Mouse (Mus musculus): ENCODE measurements around the gene Chchd6.

Gene Chchd6

GRCm38 (mm10) chr6:89595018-89595776 lies at the start of gene Chchd6:
Gene Chchd6, minus strand, starts transcription at chr6:89595652.
- DNase-seq (ENCODE audit: extremely low spot score, low read depth, low spot score) = no peak

GRCm38 (mm10) chr6:89644271-89645075 lies 49.0 kb upstream of the Chchd6 start:
- peak; percentile 68 for DNase-seq (ENCODE audit: extremely low spot score, low read depth, low spot score)

GRCm38 (mm10) chr6:89643798-89644270 lies 48.4 kb upstream of the Chchd6 start, which contains the start of gene Txnrd3:
Gene Txnrd3, plus strand, starts transcription at chr6:89643988.
- DNase-seq (ENCODE audit: extremely low spot score, low read depth, low spot score) = peak; percentile 41

- DNase-seq (ENCODE audit: extremely low spot score, low read depth, low spot score) = no peak
Observed at GRCm38 (mm10) chr6:89639025-89639424, 43.6 kb upstream of the Chchd6 start.

- DNase-seq (ENCODE audit: extremely low spot score, low read depth, low spot score) = no peak
Observed at GRCm38 (mm10) chr6:89637977-89638376, 42.5 kb upstream of the Chchd6 start.

GRCm38 (mm10) chr6:89634400-89634799 lies 38.9 kb upstream of the Chchd6 start:
- no peak for DNase-seq (ENCODE audit: extremely low spot score, low read depth, low spot score)

GRCm38 (mm10) chr6:89633115-89633514 lies 37.7 kb upstream of the Chchd6 start:
- no peak for DNase-seq (ENCODE audit: extremely low spot score, low read depth, low spot score)

- no peak for DNase-seq (ENCODE audit: extremely low spot score, low read depth, low spot score)
Observed at GRCm38 (mm10) chr6:89631809-89632562, 36.5 kb upstream of the Chchd6 start.

GRCm38 (mm10) chr6:89628045-89628785 lies 32.8 kb upstream of the Chchd6 start:
- no peak for DNase-seq (ENCODE audit: extremely low spot score, low read depth, low spot score)

- DNase-seq (ENCODE audit: extremely low spot score, low read depth, low spot score) = no peak
Observed at GRCm38 (mm10) chr6:89622647-89623046, 27.2 kb upstream of the Chchd6 start.

GRCm38 (mm10) chr6:89615373-89615755 lies 19.9 kb upstream of the Chchd6 start:
- DNase-seq (ENCODE audit: extremely low spot score, low read depth, low spot score) = no peak

DNA sequence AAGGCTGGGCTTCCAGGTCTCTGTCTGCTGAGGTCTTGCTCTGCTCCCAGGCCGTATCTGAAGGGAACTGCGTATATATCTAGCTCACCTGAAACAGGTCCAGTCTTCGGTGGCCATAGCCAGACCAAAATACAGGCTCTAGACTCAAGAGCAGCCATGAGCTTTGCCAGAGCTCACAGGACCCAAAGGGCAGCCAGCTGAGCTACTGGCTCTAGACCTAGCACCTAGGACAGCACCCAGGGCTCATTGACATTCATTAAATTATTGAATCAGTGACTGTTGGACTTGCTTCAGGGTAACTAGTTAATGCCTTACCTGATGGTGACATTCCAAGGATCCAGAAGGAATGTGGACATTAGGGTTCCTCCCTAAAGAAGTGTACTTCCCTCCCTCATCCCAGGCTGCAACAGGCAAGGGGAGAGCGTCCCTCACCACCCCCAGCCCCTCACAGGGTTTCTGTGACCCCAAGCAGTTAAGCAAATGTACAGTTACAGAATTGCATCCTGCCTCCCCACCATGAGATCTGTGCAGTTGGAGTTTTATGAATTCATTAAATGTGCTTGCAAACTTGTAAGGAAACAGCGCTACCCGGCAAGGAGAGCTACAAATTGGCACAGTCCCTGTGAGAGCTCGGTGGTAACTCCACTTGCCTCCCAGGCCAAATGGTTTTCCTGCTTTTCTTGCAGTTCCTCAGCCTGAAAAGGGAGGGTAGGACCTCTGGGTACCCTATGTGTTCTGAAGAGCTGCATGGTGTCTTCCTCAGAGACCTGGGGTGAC lies 19.3 kb upstream of the Chchd6 start:
- no peak for DNase-seq (ENCODE audit: extremely low spot score, low read depth, low spot score)

DNA sequence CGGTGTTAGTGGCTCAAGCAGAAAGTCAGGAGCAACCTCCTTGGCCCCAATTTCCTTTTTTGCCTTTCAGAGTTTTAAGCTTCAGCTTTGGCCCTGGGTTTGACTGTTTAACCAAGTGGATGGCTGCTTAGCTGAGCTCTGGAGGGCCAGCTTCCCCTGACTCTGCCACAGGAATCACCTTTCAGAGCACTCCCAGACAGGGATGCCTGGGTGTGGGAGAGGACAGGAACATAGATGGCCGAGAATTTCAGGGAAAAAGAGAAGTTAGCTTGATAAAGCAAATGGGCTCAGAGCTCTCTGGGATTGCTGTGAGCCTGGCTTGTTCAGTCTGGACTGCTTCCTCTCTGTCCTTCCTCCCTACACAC lies 18.6 kb upstream of the Chchd6 start:
- no peak for DNase-seq (ENCODE audit: extremely low spot score, low read depth, low spot score)

GRCm38 (mm10) chr6:89613336-89614106 lies 18.1 kb upstream of the Chchd6 start:
- DNase-seq (ENCODE audit: extremely low spot score, low read depth, low spot score) = no peak

DNA sequence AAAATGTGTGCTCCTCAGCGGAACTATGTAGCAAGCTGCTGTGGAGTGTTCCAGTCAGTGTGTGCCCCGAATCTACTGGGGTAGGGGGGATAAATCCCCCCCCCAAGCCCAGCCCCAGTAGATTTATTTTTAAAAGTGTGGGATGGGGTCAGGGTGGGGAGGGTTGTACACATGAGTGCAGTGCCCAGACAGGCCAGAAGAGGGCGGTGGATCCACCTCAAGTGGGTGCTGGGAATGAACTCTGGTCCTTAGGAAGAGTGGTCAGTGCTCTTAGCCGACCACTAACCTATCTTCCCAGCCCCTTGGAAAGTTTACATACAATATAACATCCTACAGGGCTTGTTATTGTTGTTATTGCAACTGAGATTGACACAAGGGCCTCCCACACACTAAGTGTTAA lies 12.5 kb upstream of the Chchd6 start:
- no peak for DNase-seq (ENCODE audit: extremely low spot score, low read depth, low spot score)

DNA sequence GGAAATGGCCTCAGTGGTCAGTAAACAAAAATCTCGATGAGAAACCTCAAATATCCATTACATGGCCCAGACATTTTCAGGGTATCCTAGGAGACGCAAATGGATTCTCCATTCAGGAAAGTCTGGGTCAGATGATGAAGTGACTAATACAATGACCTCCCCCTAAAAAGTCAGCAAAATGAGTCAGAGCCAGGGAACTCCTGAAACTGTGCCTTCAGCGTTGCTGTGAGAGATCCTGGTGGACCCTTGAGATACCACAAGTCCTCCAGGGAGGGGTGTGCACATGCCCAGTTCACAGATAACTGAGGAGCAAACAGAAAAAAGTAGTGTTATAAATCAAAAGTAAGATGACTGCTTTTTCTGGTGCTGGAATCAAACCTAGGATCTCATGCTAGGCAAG lies 10.6 kb upstream of the Chchd6 start:
- DNase-seq (ENCODE audit: extremely low spot score, low read depth, low spot score) = no peak

DNA sequence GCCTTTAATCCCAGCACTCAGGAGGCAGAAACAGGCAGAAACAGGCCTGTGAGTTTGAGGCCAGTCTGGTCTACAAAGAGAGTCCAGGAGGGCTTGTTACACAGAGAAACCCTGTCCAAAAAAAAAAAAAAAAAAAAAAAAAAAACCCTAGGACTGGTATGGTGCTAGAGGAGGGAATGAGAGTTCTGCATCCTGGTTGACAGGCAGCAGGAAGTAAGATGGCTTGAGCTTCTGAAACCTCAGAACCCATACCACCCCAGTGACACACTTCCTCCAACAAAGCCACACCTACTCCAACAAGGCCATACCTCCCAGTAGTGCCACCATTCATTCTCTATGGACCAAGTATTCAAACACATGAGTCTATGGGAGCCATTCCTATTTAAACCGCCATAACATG lies 1.1 kb upstream of the Chchd6 start:
- no peak for DNase-seq (ENCODE audit: extremely low spot score, low read depth, low spot score)

GRCm38 (mm10) chr6:89595777-89596146 lies 310 bp upstream of the Chchd6 start:
- DNase-seq (ENCODE audit: extremely low spot score, low read depth, low spot score) = no peak

GRCm38 (mm10) chr6:89592016-89592415 lies 3.4 kb downstream of the Chchd6 start:
- DNase-seq (ENCODE audit: extremely low spot score, low read depth, low spot score) = no peak

All from hindlimb bud, embryonic 11.5 days (tissue).